Mouse (Mus musculus) lung, adult 2 months (tissue): Measurements from ENCODE around the gene Ppdpf.

Source experiments
- CTCF ChIP-seq: fragments of 200-500 bp; IDR thresholded peaks from 2 replicates; pipeline ENCODE4 v1.5.1; 2011; ENCODE audit warnings: mild to moderate bottlenecking, low read length, control low read depth; ENCODE audit not compliant: insufficient read depth
- POLR2A ChIP-seq: fragments of 200-500 bp; IDR thresholded peaks from 2 replicates; pipeline ENCODE4 v1.6.1; 2011; ENCODE audit warnings: low read depth, mild to moderate bottlenecking, control low read depth, low read length, borderline replicate concordance; ENCODE audit errors: extremely low read depth

DNA sequence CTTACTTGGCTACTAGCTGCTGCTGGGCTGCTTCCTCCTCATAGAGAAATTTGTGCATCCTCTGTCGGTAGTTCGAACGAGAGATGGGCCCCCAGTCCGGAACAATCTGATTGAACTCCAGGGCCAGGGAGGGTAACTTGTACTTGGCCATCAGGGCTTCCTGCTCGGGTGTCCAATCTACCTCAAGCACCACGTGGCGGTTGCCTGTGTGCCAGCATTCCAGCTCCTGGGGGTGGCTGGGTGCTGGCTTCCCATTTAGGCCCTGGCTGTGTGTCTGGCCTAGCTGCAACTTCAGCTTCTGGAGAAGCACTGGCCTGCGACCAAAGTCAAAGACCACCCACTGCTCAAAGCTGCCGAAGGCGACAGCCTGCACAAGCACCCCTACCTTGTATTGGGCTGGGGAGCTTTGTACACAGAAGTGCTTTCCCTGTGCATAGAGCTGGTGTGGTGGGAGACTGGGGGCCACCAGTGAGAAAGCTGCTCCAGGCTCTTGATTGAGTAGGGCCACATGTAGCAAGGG, 51.1 kb downstream of the Ppdpf start:
- no peak for TF ChIP-seq CTCF
- TF ChIP-seq POLR2A = no peak
